Mouse (Mus musculus) myocyte (in vitro differentiated cells): ENCODE measurements around the gene Chic1.

Source experiments
- E2F4 ChIP-seq: IDR thresholded peaks from one replicate; pipeline ENCODE4 v1.6.1; 2011; ENCODE audit warnings: mild to moderate bottlenecking, control low read depth, moderate library complexity; ENCODE audit not compliant: insufficient read depth
- MYOD1 ChIP-seq, 3 experiments: IDR thresholded peaks; one replicate each; pipeline ENCODE4 v1.6.1; 2011; ENCODE audit warnings: control low read depth in 2 of 3, low read depth in 2 of 3, mild to moderate bottlenecking in 2 of 3, moderate library complexity in 1 of 3; ENCODE audit not compliant: insufficient read length in 2 of 3, control insufficient read depth in 1 of 3
- MYOG ChIP-seq, 3 experiments: IDR thresholded peaks; one replicate each; pipeline ENCODE4 v1.6.1; 2011; ENCODE audit warnings: control low read depth in 2 of 3, low read depth in 2 of 3, mild to moderate bottlenecking in 2 of 3; ENCODE audit not compliant: insufficient read length in 2 of 3, control insufficient read depth in 1 of 3, insufficient read depth in 1 of 3
- POLR2A ChIP-seq: IDR thresholded peaks from one replicate; pipeline ENCODE4 v1.6.1; 2011; ENCODE audit warnings: low read depth, mild to moderate bottlenecking, control low read depth, moderate library complexity; ENCODE audit not compliant: insufficient read length

DNA sequence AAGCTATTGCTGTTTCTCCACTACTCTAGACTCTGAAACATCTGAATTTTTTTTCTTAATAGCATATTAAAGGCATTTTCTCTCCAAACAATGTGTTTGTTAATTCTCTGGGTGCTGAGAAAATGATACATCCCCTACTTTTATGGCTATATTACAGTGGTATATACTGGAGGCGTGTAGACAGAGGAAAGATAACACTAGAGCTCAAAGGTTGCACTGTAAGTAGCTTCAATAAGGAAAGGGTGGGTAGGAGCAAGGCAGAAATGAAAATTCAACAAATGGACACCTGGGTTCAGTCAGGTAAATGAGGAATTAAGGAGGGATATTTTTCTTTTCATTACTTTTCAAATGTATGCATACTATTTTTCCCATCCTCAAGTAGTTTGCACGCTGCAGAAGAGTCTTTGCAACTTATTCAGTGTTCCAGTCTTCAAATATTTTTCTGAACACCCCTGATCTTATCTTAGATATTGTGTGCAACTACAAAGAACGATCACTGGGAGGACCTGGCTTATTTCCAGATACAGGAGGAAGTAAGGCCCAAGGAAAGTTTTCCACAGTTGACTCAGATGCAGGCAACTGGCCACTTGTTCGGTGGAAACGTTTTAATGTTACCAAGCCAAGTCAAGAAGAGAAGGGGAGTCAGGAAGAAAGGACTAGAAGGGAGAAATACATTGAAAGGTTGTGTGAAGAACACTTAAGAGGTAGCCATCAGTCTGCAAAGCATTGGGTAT is 25.0 kb upstream of the Chic1 start:
- TF ChIP-seq POLR2A (no peak), E2F4 (no peak), MYOG (IDR thresholded peaks at IDR 0.05; ENCODE audit: control insufficient read depth in 1 of 3, insufficient read depth in 1 of 3, insufficient read length in 2 of 3, low read depth in 2 of 3) (no peak), MYOD1 (IDR thresholded peaks at IDR 0.05; ENCODE audit: control insufficient read depth in 1 of 3, insufficient read length in 2 of 3, low read depth in 2 of 3) (no peak)
